Mouse (Mus musculus) monocyte, adult 2 months (primary cell): ENCODE results near the gene Fbxl8.
A peak's percentile ranks its signal among the peaks of the same experiment; 100 is the strongest.
"Not testable (repeated sequence)": the region's sequence is repeated elsewhere in the genome, so short reads cannot be mapped to it uniquely, and the experiment has no call there.

Experiments
- DNase-seq, 2 experiments: peaks; one replicate each; pipeline ENCODE4 v3.0.0; 2022; ENCODE audit warnings: low spot score in 2 of 2, low read depth in 1 of 2

The Fbxl8 gene

DNA sequence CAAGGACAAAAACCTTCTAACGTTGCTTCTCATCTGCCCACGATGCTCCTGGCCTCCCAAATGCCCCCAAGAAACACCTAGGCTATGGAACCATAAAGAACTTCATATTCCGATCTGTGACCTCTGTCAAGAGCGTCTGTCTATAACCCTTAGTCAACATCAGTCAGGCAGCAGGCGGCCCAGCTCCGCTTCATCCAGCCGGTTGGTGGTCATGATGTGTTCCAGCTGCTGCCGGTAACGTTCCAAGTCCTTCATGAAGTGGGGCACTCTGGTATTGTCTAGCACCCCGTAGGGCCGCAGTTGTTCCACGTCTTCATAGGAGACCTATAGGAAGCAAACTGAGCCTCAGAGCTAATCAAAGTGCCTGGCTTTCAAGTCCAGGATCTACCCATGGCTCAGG lies 17.4 kb downstream of the Fbxl8 start:
- DNase-seq = no peak

DNA sequence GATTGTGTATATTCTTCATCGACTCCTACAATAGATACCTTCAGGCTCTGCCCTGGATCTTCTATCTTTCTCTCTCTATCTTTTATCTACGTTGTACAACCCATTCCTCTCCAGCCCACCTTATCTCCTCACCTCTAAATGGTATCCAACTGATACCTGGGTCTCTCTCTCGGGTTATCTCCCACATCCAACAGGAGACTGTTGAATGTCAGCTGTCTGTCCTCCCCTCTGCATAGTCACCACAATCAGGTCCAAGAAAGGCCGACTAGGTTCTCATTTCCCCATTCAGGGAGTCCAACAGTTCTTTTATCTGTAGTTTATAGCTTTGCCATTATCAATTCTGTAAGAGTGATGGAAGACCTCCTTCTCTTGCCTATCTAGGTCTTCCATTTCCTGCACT lies 17.8 kb downstream of the Fbxl8 start:
- no peak for DNase-seq

DNA sequence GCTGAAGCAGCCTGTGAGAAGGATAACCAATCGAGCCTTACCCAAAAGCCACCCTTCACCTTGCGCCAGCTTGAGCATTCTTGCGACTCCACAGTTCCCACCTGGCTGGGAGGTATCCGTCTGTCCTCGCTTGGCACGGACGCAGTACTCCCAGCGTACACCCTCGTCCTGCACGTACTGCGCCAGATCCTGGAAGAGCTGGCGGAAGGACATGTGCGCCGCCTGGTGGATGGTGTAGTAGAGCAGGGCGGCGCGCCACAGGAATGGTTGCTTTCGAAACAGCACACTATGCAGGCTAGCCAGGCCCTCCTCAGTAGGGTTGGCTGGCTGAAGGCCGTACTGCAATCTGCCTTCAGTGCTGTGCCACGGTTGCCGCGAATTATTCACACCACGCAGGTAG lies 18.6 kb downstream of the Fbxl8 start:
- no peak for DNase-seq

DNA sequence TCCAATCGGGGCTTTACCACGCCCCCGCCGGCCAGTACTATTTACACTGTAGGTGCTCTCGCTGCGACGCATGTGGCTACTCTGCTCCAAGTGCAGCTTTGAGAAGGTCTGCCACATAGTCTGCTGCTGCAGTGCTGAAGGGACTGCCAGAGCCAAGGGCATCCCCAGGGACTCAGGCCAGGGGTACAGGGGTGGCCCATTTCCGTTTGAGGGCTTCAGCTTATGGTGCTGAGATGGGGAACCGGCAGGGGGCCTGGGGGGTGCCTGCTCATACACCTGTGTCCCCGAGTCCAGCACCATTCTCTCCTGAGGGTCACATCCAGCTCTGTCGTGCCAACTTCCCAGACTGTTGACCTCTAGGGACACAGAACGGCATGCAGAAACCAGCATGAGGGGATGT lies 21.1 kb downstream of the Fbxl8 start:
- no peak for DNase-seq

DNA sequence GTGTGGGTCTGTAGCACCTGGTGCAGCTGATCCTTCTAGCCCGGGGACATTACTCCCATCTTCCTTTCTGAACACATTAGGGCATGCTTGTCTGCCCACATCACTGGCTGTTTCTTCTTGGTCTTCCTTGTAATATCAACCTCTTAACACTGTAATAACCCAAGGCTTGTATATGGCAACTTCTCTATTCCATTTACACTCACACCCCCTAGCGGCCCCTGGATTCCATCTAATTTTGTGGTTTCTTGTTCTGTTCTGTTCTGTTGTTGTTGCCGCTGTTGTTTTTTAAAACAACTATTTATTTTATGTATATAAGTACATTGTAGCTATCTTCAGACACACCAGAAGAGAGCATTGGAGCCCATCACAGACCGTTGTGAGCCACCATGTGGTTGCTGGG lies 22.5 kb downstream of the Fbxl8 start:
- DNase-seq = no peak

DNA sequence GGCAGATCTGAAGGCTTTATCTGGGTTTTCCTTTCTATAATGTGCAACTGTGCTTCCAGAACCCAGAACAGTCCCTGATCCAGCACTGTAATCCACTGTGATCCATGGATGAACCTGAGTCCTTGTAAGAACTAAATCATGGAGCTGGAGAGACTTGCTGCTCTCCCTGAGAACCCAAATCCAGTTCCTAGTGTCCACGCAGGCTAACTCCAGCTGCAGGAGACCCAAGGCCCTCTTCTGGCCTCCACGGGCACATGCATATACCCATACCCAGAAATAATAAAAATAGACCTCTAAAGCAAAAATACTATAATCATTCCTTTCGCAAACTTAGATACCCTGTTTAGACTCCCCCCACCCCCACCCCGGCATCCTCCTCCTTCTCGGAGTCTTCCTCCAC lies 23.8 kb downstream of the Fbxl8 start:
- DNase-seq = no peak

DNA sequence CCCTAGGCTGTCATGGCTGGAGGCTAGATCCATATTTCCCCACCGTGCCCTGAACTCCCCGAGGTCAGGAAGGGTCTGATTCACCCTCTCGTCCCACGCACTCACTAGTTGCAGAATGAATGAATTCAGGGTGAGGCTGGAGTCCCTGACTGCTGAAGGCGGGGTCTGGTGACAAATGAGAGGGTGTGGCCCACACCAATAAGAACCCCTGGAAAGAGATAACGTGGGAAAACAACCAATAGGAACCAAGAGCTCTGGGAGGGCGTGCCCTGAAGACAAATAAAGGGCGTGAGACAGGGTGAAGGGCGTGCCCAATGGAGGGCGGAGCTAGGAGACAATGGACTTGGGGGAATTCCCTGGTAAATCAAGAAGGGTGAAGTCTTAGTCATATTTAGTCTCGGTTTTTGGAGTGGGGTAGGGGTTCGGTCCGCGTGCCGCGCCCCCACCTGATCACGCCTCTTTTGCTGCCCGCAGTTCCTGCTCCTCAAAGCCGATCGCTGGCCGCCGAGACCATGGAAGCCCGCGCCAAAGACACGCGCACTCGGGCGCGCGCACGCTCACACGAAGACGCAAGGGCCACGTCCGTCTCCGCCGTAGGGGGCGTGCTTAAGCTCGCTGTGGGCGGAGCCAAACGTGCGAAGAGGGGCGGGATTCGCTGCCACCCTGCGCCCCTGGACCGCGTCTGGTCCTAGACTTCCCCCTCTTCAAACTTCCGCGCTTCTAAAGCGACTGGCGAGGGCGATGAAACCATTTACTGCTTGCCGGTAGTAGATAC lies 24.7 kb downstream of the Fbxl8 start:
- peak; percentile 87 to 92 for DNase-seq

DNA sequence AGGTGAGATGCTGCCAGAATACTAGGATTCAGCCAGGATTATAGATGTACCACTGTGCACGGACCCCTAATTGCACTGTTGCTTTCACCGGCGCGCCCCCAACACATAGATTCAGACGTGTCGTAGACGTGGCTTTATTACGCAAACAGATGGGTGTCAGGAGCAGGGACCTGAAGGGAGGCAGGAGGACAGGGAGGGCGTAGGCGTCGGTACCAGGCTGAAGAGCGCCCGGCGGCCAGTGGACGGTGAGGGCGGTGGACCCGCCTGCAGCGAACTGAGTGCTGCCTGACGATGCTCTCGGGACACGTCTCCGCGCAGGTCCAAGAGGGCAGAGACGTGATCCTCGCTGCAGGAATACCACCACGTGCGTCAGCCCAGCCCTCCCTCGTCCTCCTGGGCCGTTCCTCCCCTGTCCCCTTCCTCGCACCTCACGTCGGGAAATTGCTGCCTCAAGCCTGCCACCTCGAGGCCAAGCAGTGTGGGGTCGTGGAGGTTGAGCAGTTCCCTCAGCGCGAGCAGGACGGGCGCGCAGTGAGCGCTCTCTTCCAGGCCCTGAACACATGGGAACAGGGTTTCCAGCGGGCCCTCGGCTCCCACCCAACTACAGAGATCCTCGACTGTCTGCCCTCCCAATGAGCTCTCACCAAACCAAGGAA lies 25.5 kb downstream of the Fbxl8 start, which contains the start of gene 4931428F04Rik:
Gene 4931428F04Rik, minus strand, starts transcription at position 60 of the 656 bp plus-strand sequence.
- no peak for DNase-seq

- DNase-seq = peak; percentile 63 to 80
These were observed 26.3 kb downstream of the Fbxl8 start for GRCm38 (mm10) chr8:105290554-105291314.

- not testable (repeated sequence) for DNase-seq
These were observed 26.9 kb downstream of the Fbxl8 start for GRCm38 (mm10) chr8:105291364-105291763.

DNA sequence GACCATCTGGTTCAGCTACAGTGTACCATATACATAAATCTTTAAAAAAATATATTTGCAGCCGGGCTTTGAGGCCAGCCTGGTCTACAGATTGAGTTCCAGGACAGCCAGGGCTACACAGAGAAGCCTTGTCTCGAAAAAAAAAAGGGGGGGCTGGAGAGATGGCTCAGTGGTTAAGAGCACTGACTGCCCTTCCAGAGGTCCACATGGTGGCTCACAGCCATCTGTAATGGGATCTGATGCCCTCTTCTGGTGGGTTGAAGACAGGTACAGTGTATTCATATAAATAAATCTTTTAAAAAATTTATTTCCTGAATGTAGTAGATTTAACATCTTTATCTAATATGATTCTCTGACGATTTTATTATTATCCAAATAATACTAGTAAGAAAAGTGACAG lies 27.4 kb downstream of the Fbxl8 start:
- DNase-seq = not testable (repeated sequence)

DNA sequence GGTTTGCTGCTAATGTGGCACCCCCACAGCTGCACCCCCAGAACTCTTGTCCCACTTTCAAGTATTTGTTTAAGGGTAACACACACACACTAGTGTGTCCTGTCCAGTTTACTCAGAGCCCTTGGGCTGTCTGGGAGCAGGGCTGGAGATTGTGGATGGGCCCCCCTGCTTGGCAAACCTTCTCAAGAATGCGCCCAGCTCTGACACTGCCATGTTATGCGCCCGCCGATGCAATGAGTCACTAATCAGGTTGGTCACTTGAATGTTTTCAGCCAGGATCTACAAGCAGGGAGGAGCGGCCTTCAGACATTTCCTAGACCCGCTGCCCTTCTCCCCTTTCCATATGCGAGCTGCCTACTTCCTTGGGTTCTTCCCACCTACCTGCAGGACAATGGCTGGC lies 28.0 kb downstream of the Fbxl8 start:
- no peak for DNase-seq

DNA sequence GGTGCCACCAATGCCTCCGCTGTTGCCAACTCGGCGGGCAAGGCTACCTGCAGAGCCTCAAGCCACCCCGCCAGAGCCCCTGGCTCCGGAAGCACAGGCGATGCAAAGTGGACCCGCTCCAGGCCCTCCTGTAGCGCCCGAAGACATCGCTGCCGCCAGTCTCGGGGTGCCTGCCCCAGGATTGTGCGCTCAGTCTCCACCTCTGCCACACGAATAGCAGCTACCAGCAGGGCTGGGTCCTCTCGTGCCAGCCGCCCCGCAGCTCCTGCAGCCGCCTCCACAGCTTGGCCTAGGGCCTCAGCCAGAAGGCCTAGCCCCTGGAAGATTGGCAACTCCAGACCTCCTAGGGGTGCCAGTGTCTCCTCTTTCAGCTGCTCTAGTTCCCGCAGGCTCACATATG lies 29.0 kb downstream of the Fbxl8 start:
- no peak for DNase-seq

DNA sequence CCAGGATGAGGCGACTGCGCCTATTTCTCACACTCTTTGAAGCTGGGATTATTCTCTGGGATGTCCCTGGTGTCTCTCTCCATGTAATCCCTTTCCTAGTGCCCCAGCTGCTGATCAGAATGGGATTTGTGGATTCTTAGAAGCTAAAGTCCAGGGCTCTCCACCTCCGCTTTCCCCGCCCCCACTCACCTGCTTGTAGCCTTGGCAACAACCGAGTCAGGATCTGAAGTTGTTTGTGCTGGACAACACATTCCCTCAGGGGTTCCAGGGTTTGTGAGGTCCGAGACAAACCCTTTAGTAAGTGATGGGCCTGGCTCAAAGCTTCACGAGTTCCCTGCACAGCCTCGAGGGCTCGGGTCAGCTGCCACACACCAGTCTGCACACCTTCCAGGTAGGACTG lies 30.3 kb downstream of the Fbxl8 start:
- DNase-seq = no peak

- DNase-seq = no peak
These were observed 30.8 kb downstream of the Fbxl8 start for GRCm38 (mm10) chr8:105295256-105295655.

DNA sequence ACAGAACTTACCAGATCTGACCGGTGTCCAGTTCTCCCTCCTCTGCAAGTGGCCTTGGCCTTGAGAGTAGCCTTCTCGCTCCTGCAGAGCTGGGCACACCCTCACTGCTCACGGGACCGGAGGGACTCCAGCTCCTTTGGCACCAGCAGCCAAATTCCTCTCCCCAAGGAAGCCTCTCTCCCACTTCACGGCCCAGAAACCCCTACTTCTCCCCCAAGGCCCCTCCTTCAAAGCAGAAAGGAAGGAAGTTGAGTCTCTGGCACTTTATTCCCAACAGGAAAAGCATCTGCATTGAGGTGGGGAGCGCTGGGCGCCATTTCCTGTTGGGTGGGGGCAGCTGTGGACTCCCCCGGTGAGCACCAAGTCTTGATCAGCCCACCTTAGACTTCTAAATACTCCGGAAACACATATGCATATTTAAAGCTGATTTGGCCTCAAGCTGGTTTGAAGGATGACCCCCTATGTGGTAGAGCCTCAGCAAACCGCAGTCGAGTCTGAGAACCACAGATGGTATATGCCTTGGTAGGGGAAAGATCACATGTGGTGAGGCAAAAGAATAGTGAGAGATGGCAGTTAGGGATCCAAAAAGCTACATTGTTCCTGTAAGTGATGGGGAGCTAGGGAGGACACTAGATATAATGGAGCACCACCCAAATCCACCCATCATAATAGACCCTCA lies 31.6 kb downstream of the Fbxl8 start, which contains the start of gene Exoc3l:
Gene Exoc3l, minus strand, starts transcription at position 207 of the 679 bp plus-strand sequence.
- no peak for DNase-seq

GRCm38 (mm10) chr8:105297511-105298192 lies 33.2 kb downstream of the Fbxl8 start, which contains the start of gene E2f4:
TSS of gene E2f4 (plus strand) at chr8:105297663.
- peak; percentile 77 to 79 for DNase-seq

DNA sequence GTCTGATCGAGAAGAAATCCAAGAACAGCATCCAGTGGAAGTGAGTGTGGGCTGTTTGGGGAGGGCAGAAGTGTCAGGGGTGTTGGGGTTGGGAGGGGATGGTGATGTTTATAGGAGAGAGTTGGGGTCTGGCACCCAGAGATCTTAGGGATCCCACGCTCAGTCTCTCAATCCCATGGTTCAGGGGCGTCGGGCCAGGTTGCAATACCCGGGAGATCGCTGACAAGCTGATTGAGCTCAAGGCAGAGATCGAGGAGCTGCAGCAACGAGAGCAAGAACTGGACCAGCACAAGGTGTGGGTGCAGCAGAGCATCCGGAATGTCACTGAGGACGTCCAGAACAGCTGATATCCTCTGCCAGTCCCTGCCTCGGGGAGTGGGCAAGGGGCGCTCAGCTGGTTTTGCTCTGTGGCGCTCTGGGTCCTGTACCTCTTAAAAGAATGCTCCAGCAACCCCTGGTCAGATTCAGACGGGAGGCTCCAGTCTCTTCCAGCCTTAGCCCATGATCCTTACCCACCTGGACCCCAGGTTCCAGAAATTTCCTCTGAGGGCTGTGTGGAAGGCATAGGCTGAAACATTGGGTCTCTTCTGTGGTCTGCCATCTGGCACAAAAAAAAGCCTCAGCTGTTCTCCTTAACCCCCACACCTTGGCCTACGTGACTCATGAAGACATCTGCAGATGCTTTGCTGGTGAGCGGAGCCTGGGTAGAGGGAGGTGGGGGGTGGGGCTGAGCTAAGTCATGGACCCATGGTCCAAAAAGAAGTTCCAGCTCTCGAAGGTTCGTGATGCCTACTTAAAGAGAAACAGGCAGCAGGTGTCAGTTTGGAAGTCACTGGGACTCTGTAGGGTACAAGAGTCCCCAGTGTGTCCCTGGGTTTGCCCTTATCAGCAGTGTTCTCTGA lies 34.2 kb downstream of the Fbxl8 start:
- DNase-seq = no peak

DNA sequence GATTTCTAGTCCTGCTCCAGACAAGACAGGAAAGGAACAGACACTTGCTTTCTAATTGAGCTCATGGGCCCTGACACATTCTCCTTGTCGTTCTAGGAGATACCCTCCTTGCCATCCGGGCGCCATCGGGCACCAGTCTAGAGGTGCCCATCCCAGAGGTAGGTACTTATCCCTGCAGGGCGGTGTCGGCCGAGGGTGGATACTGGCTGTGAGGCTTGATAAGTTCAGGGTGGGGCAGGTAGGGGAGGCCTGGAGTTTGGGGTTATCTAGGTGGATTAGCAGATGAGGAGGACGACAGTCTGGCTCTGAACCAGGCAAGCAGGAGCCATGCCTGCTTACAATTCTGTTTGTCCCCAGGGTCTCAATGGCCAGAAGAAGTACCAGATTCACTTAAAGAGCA lies 35.5 kb downstream of the Fbxl8 start:
- no peak for DNase-seq

GRCm38 (mm10) chr8:105303396-105303795 lies 38.9 kb downstream of the Fbxl8 start:
- DNase-seq = no peak
